Mouse (Mus musculus) liver, postnatal 0 days (tissue): ENCODE results near the gene Ablim1. TPM values are rescaled to one million over a fixed set of nuclear protein-coding genes. Genes with fewer than 3 reads are reported as not detected.

Experiments
- ATAC-seq: fragments of 200-750 bp; cut with Nextera tagmentation; 2 replicates; pipeline ENCODE4 v1.8.0; 2017; ENCODE audit warnings: mild to moderate bottlenecking, moderate library complexity
- DNase-seq: peaks from one replicate; pipeline ENCODE4 v3.0.0-alpha.2; 2016
- H3K27ac ChIP-seq: fragments of 300-500 bp; sonication (generic); 2 replicates; pipeline ENCODE4 v1.5.1; 2014; ENCODE audit warnings: antibody characterized with exemption, moderate library complexity, mild to moderate bottlenecking, low read depth
- H3K27me3 ChIP-seq: fragments of 300-500 bp; sonication (generic); 2 replicates; pipeline ENCODE4 v1.6.1; 2014; ENCODE audit warnings: low read length, control low read depth, mixed read lengths; ENCODE audit not compliant: insufficient read depth
- H3K36me3 ChIP-seq: fragments of 300-500 bp; sonication (generic); replicated peaks from 2 replicates; pipeline ENCODE4 v1.6.1; 2014; ENCODE audit warnings: mild to moderate bottlenecking, control low read depth, low read length, moderate library complexity, mixed read lengths; ENCODE audit not compliant: insufficient read depth
- H3K4me1 ChIP-seq: fragments of 300-500 bp; sonication (generic); 2 replicates; pipeline ENCODE4 v1.6.1; 2014; ENCODE audit warnings: antibody characterized with exemption, mild to moderate bottlenecking, control low read depth; ENCODE audit not compliant: insufficient read depth
- H3K4me2 ChIP-seq: fragments of 300-500 bp; sonication (generic); 2 replicates; pipeline ENCODE4 v1.6.1; 2014; ENCODE audit warnings: low read depth, mild to moderate bottlenecking, low read length, moderate library complexity, mixed read lengths
- H3K4me3 ChIP-seq: fragments of 300-500 bp; sonication (generic); 2 replicates; pipeline ENCODE4 v1.5.1; 2014; ENCODE audit warnings: low read depth, low read length
- H3K9ac ChIP-seq: fragments of 300-500 bp; sonication (generic); replicated peaks from 2 replicates; pipeline ENCODE4 v1.6.1; 2014; ENCODE audit warnings: mild to moderate bottlenecking, moderate library complexity
- H3K9me3 ChIP-seq: fragments of 300-500 bp; sonication (generic); 2 replicates; pipeline ENCODE4 v1.6.1; 2016; ENCODE audit warnings: mild to moderate bottlenecking, control low read depth, low read length, mixed read lengths
- CTCF ChIP-seq: sonication (generic); IDR thresholded peaks from 2 replicates; pipeline ENCODE4 v1.5.1; 2016; ENCODE audit warnings: antibody characterized with exemption, low read depth
- EP300 ChIP-seq: IDR thresholded peaks from 2 replicates; pipeline ENCODE4 v1.6.1; 2016; ENCODE audit warnings: antibody characterized with exemption, low read depth, mild to moderate bottlenecking
- WGBS: fragments of 180-500 bp; shearing (Covaris S2); extraction: QIAGEN DNeasy Blood & Tissue Kit; methylation state at CpG from one replicate; pipeline ENCODE4 v1.1.7; 2014; ENCODE audit not compliant: insufficient replicate concordance; 5-methylcytosine and 5-hydroxymethylcytosine counted together
- polyA plus RNA-seq: library from polyadenylated mRNA; unstranded; fragments of >200 nt; fragmentation: Nextera tagmentation; extraction: Ambion mirVana; gene quantifications from 2 replicates; pipeline ENCODE4 v1.2.1, GENCODE M21; 2015

Gene Ablim1
- polyA plus RNA-seq, 1 experiment from 2014 or later, result 12.0 TPM

- no peaks in the 10 kb centered on the region for H3K4me1 ChIP-seq
- no peak overlapping the region for H3K4me2 ChIP-seq
- no peak overlapping the region for H3K9ac ChIP-seq
- DNase-seq (no peak), ATAC-seq (no peak)
- no peaks in the 10 kb centered on the region for H3K27me3 ChIP-seq
- no peak overlapping the region for H3K27ac ChIP-seq
- H3K4me3 ChIP-seq, result no peak overlapping the region
- 77% methylated on average over 2 of the region's 2 CpGs for WGBS
- TF ChIP-seq CTCF, result no peak
- TF ChIP-seq EP300, result no peak
- H3K9me3 ChIP-seq, result no peaks in the 10 kb centered on the region
- no peaks in the 10 kb centered on the region for H3K36me3 ChIP-seq
Observed at GRCm38 (mm10) chr19:57235931-57236330, 78.8 kb downstream of the Ablim1 start.

GRCm38 (mm10) chr19:57230996-57231395 lies 83.7 kb downstream of the Ablim1 start:
- WGBS, result 73% methylated on average over 4 of the region's 4 CpGs
- Histone ChIP-seq H3K27ac (no peak overlapping the region), H3K9ac (no peak overlapping the region), H3K27me3 (no peaks in the 10 kb centered on the region), H3K9me3 (no peaks in the 10 kb centered on the region), H3K4me2 (no peak overlapping the region), H3K4me3 (no peak overlapping the region), H3K36me3 (no peaks in the 10 kb centered on the region), H3K4me1 (no peaks in the 10 kb centered on the region)
- ATAC-seq, result no peak
- DNase-seq, result no peak
- TF ChIP-seq CTCF (no peak), EP300 (no peak)

GRCm38 (mm10) chr19:57229161-57229560 lies 85.6 kb downstream of the Ablim1 start:
- no peak overlapping the region for H3K9ac ChIP-seq
- no peak for ATAC-seq
- H3K27ac ChIP-seq, result no peak overlapping the region
- no peaks in the 10 kb centered on the region for H3K27me3 ChIP-seq
- DNase-seq, result no peak
- no peak for TF ChIP-seq CTCF
- H3K4me1 ChIP-seq, result no peaks in the 10 kb centered on the region
- no peak overlapping the region for H3K4me3 ChIP-seq
- H3K9me3 ChIP-seq, result no peaks in the 10 kb centered on the region
- H3K4me2 ChIP-seq, result no peak overlapping the region
- WGBS, result 76% methylated on average over 3 of the region's 3 CpGs
- H3K36me3 ChIP-seq, result no peaks in the 10 kb centered on the region

GRCm38 (mm10) chr19:57228576-57228975 lies 86.1 kb downstream of the Ablim1 start:
- DNase-seq (no peak), ATAC-seq (no peak)
- no peak for TF ChIP-seq EP300
- TF ChIP-seq CTCF, result no peak
- 69% methylated on average over 4 of the region's 4 CpGs for WGBS
- no peak overlapping the region for H3K4me2 ChIP-seq
- H3K9me3 ChIP-seq, result no peaks in the 10 kb centered on the region
- H3K27ac ChIP-seq, result no peak overlapping the region
- H3K36me3 ChIP-seq, result no peaks in the 10 kb centered on the region
- no peak overlapping the region for H3K9ac ChIP-seq
- H3K4me1 ChIP-seq, result no peaks in the 10 kb centered on the region
- no peak overlapping the region for H3K4me3 ChIP-seq
- no peaks in the 10 kb centered on the region for H3K27me3 ChIP-seq

GRCm38 (mm10) chr19:57224390-57224789 lies 90.3 kb downstream of the Ablim1 start:
- no peaks in the 10 kb centered on the region for H3K9me3 ChIP-seq
- no peaks in the 10 kb centered on the region for H3K27me3 ChIP-seq
- H3K4me1 ChIP-seq, result no peaks in the 10 kb centered on the region
- TF ChIP-seq EP300, result no peak
- TF ChIP-seq CTCF, result no peak
- H3K4me3 ChIP-seq, result no peak overlapping the region
- peak; percentile 26 for DNase-seq
- H3K27ac ChIP-seq, result no peak overlapping the region
- H3K36me3 ChIP-seq, result no peaks in the 10 kb centered on the region
- H3K9ac ChIP-seq, result no peak overlapping the region
- H3K4me2 ChIP-seq, result no peak overlapping the region
- ATAC-seq, result peak; percentile 56; the same call in 1 of the 2 replicates
- WGBS, result 67% methylated on average over 5 of the region's 5 CpGs

GRCm38 (mm10) chr19:57223686-57224085 lies 91.0 kb downstream of the Ablim1 start:
- Histone ChIP-seq H3K4me2 (no peak overlapping the region), H3K4me3 (no peak overlapping the region), H3K9me3 (no peaks in the 10 kb centered on the region), H3K27ac (no peak overlapping the region), H3K27me3 (no peaks in the 10 kb centered on the region), H3K36me3 (no peaks in the 10 kb centered on the region), H3K4me1 (no peaks in the 10 kb centered on the region), H3K9ac (no peak overlapping the region)
- ATAC-seq (no peak), DNase-seq (no peak)
- no peak for TF ChIP-seq EP300
- 66% methylated on average over 3 of the region's 3 CpGs for WGBS

GRCm38 (mm10) chr19:57222657-57223056 lies 92.1 kb downstream of the Ablim1 start:
- Histone ChIP-seq H3K4me2 (no peak overlapping the region), H3K4me3 (no peak overlapping the region), H3K9ac (no peak overlapping the region), H3K36me3 (no peaks in the 10 kb centered on the region), H3K27me3 (no peaks in the 10 kb centered on the region), H3K9me3 (no peaks in the 10 kb centered on the region), H3K4me1 (no peaks in the 10 kb centered on the region), H3K27ac (no peak overlapping the region)
- ATAC-seq (no peak), DNase-seq (no peak)
- 93% methylated on average over 6 of the region's 6 CpGs for WGBS
- TF ChIP-seq CTCF (no peak), EP300 (no peak)
